Mouse (Mus musculus) left cerebral cortex, adult 8-10 months (tissue): ENCODE data around the gene 1700029H14Rik. TPM values are rescaled to one million over a fixed set of nuclear protein-coding genes. Genes with fewer than 3 reads are reported as not detected.
A peak's percentile ranks its signal among the peaks of the same experiment; 100 is the strongest.

Experiments used
- DNase-seq, 2 experiments: peaks; one replicate each; pipeline ENCODE4 v3.0.0; 2022; ENCODE audit warnings: low spot score in 2 of 2
- total RNA-seq, 4 experiments: library from RNA; stranded (reverse); gene quantifications; 2 replicates each; pipeline ENCODE4 v1.2.4; 2022

Gene 1700029H14Rik
- total RNA-seq, 4 experiments from 2014 or later, result not detected

- DNase-seq, result no peak
These were observed 15.8 kb downstream of the 1700029H14Rik start for GRCm38 (mm10) chr8:13546421-13546820.

- DNase-seq, result no peak
These were observed 20.7 kb downstream of the 1700029H14Rik start for GRCm38 (mm10) chr8:13541526-13541925.

DNA sequence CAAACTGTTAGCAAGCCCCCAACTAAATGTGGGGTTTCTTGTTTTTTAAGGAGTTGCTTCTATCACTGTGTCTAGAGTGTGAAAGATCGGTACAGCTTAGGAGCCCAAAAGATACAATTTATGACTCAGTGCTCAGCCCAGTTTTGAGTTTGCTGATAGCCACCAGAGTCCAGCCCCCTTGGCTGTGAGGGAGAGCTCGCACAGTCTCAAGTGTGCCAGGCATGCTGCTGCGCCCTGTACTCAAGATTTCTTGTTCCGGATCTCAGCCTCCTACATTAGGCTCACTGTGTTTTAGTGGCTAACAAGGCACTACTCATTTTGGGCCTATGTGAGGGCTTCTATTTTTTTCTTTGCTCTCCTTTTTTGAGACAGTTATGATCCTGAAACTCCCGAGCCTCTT is 22.1 kb downstream of the 1700029H14Rik start:
- DNase-seq, result no peak

GRCm38 (mm10) chr8:13538821-13539220 is 23.4 kb downstream of the 1700029H14Rik start:
- DNase-seq, result peak in 1 of 2 experiments; percentile 64

- DNase-seq, result no peak
These were observed 25.2 kb downstream of the 1700029H14Rik start for GRCm38 (mm10) chr8:13537102-13537501.

GRCm38 (mm10) chr8:13533123-13533522 is 29.1 kb downstream of the 1700029H14Rik start:
- DNase-seq, result no peak

GRCm38 (mm10) chr8:13531602-13532171 is 30.6 kb downstream of the 1700029H14Rik start:
- no peak for DNase-seq

- DNase-seq, result peak in 1 of 2 experiments; percentile 55
These were observed 31.3 kb downstream of the 1700029H14Rik start for GRCm38 (mm10) chr8:13530941-13531340.

- DNase-seq, result no peak
These were observed 31.9 kb downstream of the 1700029H14Rik start for GRCm38 (mm10) chr8:13530401-13530800.

DNA sequence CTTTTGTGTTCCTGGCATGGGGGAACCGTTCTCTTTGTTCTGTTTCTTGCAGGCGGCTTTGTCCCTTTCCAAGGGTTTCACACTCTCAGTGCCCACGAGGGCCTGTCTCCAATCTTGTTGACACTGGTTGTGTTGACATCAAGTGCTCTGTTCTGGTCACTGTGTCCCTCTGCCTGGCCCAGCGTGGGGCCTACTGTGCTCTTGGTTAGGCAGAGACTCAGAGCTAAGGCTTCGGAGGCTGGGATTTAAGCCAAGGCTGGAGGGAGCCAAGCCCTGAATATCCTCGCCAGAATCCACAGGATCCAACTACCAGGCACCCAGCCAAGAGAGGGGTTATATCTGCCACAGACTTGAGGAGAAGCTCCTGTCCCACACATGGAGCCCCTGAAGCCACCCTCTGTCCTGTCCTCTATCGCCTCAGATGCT is 32.4 kb downstream of the 1700029H14Rik start:
- peak in 1 of 2 experiments; percentile 60 for DNase-seq

DNA sequence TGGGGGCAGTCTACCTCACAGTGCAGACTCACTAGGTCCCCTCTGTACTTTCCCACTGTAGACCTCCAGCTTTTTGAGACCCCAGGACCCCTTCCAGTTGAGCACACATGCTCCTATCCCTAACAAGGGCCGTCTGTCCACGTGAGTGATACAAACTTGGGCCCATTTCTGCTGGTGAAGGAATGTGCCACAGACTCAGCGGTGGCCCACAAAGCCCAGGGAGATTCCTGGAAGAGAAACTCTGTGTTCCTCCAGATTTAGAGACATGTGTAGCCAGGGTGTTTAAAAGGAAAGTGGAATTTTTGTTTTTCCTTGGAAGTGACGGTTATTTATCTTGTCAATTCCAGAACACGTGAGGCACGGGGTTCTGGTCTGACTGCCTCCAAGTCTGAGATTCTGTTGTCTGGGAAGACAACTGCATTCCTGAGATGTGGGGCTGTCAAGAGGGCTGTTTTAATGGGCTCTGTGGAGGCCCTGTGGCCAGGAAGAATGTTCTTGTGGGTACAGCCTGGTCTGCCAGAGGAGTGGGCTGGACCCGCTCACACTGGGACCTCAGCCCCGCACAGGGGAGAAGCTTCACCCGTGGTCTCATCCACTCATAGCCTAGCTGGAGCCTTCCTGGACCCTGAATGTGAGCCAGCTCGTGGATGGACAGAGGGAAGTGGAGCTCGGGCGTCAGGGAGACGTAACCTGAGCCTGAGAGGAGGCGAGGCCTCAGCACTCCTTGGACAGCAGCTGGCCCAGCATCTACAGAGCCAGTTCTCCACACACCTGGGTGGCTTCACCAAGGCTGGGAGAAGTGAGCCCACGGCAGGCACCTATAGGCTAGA is 33.0 kb downstream of the 1700029H14Rik start:
- no peak for DNase-seq

- DNase-seq, result no peak
These were observed 40.9 kb downstream of the 1700029H14Rik start for GRCm38 (mm10) chr8:13521392-13521791.

- no peak for DNase-seq
These were observed 41.9 kb downstream of the 1700029H14Rik start for GRCm38 (mm10) chr8:13520349-13520748.

DNA sequence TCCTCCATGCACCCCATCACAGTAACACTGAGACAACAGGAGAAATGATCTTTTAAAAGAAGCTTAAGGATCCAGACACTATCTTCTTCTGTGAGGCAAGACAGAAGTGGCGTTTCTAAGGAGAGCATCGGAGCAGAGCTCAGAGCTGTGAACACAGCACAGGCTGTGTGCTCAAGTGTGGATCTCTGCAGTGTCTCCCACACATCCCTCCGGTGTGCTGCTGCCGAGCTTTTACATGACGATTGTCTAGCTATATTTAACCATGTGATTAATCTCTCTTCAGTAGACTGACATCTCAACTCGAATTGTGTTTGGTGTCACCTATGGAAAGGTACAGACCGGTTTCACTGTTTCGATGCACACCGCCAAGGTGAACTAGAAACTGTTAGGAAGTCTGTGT is 42.8 kb downstream of the 1700029H14Rik start:
- peak in 1 of 2 experiments; percentile 56 for DNase-seq

DNA sequence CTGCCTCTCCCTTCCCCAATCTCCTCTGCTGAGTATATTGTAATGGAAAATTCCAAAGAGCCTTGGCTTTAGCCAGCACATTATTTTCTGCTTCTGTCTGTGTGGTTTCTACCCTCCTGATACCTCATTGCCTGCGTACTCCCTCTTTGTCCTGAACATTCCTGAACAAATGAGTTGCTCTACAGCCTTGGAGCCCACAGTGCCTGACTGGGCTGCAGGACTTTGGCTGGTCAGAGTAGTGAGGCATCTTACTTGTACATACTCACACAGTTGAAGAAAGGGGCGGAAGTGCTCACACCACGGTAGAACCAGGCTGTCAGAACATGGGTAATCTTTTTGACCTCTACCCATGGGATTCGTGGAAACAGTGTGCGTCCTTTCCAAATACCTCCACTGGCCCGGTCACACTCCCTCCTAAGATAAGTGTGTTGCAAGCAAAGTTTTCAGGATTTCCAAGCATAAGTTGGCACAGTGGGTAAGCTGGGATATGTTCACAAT is 44.9 kb downstream of the 1700029H14Rik start:
- no peak for DNase-seq

GRCm38 (mm10) chr8:13516728-13517127 is 45.5 kb downstream of the 1700029H14Rik start:
- DNase-seq, result no peak

- DNase-seq, result no peak
These were observed 46.2 kb downstream of the 1700029H14Rik start for GRCm38 (mm10) chr8:13516011-13516442.

- DNase-seq, result no peak
These were observed 48.5 kb downstream of the 1700029H14Rik start for GRCm38 (mm10) chr8:13513556-13514370.

- DNase-seq, result no peak
These were observed 49.6 kb downstream of the 1700029H14Rik start for GRCm38 (mm10) chr8:13512677-13513076.

- DNase-seq, result no peak
These were observed 50.2 kb downstream of the 1700029H14Rik start for GRCm38 (mm10) chr8:13512016-13512415.

GRCm38 (mm10) chr8:13507284-13507937 is 54.9 kb downstream of the 1700029H14Rik start:
- DNase-seq, result no peak
